Mouse (Mus musculus) limb, embryonic 14.5 days (tissue): ENCODE results near the gene BC029722. TPM values are rescaled to one million over a fixed set of nuclear protein-coding genes. Genes with fewer than 3 reads are reported as not detected.
A peak's percentile ranks its signal among the peaks of the same experiment; 100 is the strongest.

Experiments
- ATAC-seq: fragments of 200-750 bp; cut with Nextera tagmentation; 2 replicates; pipeline ENCODE4 v1.8.0; 2017; ENCODE audit warnings: low read depth, moderate number of reproducible peaks, moderate TSS enrichment; ENCODE audit not compliant: low FRiP score
- DNase-seq: peaks from one replicate; pipeline ENCODE4 v3.0.0-alpha.2; 2015; ENCODE audit warnings: low spot score
- H3K27ac ChIP-seq: fragments of 300-500 bp; sonication (generic); replicated peaks from 2 replicates; pipeline ENCODE4 v1.5.1; 2014; ENCODE audit warnings: low read depth, mild to moderate bottlenecking, low read length, moderate library complexity, mixed read lengths
- H3K27me3 ChIP-seq: fragments of 300-500 bp; sonication (generic); 2 replicates; pipeline ENCODE4 v1.6.1; 2014; ENCODE audit warnings: low read length, mixed read lengths; ENCODE audit not compliant: control insufficient read depth, insufficient read depth
- H3K36me3 ChIP-seq: fragments of 300-500 bp; sonication (generic); 2 replicates; pipeline ENCODE4 v1.6.1; 2014; ENCODE audit warnings: mild to moderate bottlenecking, low read length, moderate library complexity, mixed read lengths; ENCODE audit not compliant: control insufficient read depth, insufficient read depth
- H3K4me1 ChIP-seq: fragments of 300-500 bp; sonication (generic); 2 replicates; pipeline ENCODE4 v1.6.1; 2014; ENCODE audit warnings: antibody characterized with exemption, low read length, mixed read lengths; ENCODE audit not compliant: control insufficient read depth, insufficient read depth
- H3K4me2 ChIP-seq: fragments of 300-500 bp; sonication (generic); replicated peaks from 2 replicates; pipeline ENCODE4 v1.6.1; 2014; ENCODE audit warnings: low read depth, mild to moderate bottlenecking, low read length, moderate library complexity; ENCODE audit not compliant: severe bottlenecking
- H3K4me3 ChIP-seq: fragments of 300-500 bp; sonication (generic); replicated peaks from 2 replicates; pipeline ENCODE4 v1.5.1; 2014; ENCODE audit warnings: low read length
- H3K9ac ChIP-seq: fragments of 300-500 bp; sonication (generic); 2 replicates; pipeline ENCODE4 v1.6.1; 2014; ENCODE audit warnings: mild to moderate bottlenecking, low read depth, low read length, moderate library complexity; ENCODE audit not compliant: severe bottlenecking
- H3K9me3 ChIP-seq: fragments of 300-500 bp; sonication (generic); 2 replicates; pipeline ENCODE4 v1.6.1; 2016; ENCODE audit warnings: low read length; ENCODE audit not compliant: control insufficient read depth
- POLR2A ChIP-seq: fragments of 200-500 bp; IDR thresholded peaks from 2 replicates; pipeline ENCODE4 v1.8.0; 2012; ENCODE audit warnings: inconsistent platforms, mild to moderate bottlenecking, moderate library complexity, borderline replicate concordance; ENCODE audit not compliant: insufficient read depth, insufficient read length; ENCODE audit errors: extremely low read depth
- WGBS: fragments of 180-500 bp; shearing (Covaris S2); extraction: QIAGEN DNeasy Blood & Tissue Kit; methylation state at CpG from one replicate; pipeline ENCODE4 v1.1.7; 2014; 5-methylcytosine and 5-hydroxymethylcytosine counted together
- polyA plus RNA-seq, 2 experiments: library from polyadenylated mRNA; depleted of rRNA in 1 of 2; stranded (reverse) in 1 of 2; unstranded in 1 of 2; fragments of >200 nt; fragmentation: Nextera tagmentation in 1 of 2; extraction: Ambion mirVana in 1 of 2; gene quantifications; 2 replicates each; pipeline versions ENCODE4 v1.2.1 to v1.2.3; 2012 to 2014

BC029722 gene
- polyA plus RNA-seq, 2 experiments, result 14.1 to 20.6 TPM

- 2% methylated on average over 35 of the region's 37 CpGs for WGBS
- H3K9ac ChIP-seq, result peak overlapping the region; percentile 79
- peak; percentile 39; the same call in 1 of the 2 replicates for TF ChIP-seq POLR2A
- H3K27ac ChIP-seq, result peak overlapping the region; percentile 53
- DNase-seq (peak; percentile 95), ATAC-seq (peak; percentile 95)
- peaks cover 6% of the 10 kb centered on the region for H3K4me1 ChIP-seq
- H3K4me2 ChIP-seq, result peak overlapping the region; percentile 95
- peaks cover 45% of the 10 kb centered on the region for H3K36me3 ChIP-seq
- no peaks in the 10 kb centered on the region for H3K9me3 ChIP-seq
- H3K4me3 ChIP-seq, result peak overlapping the region; percentile 64
- no peaks in the 10 kb centered on the region for H3K27me3 ChIP-seq
These were observed 432 bp downstream of the BC029722 start for GRCm38 (mm10) chr2:155818596-155819391.

GRCm38 (mm10) chr2:155817301-155818245 is 1.7 kb downstream of the BC029722 start:
- H3K4me2 ChIP-seq, result peak overlapping the region; percentile 95
- H3K4me3 ChIP-seq, result peak overlapping the region; percentile 64; the same call in 1 of the 2 replicates
- peaks cover 6% of the 10 kb centered on the region for H3K4me1 ChIP-seq
- no peak for TF ChIP-seq POLR2A
- 72% methylated on average over 10 of the region's 10 CpGs for WGBS
- peaks cover 33% of the 10 kb centered on the region for H3K36me3 ChIP-seq
- H3K27ac ChIP-seq, result no peak overlapping the region
- no peaks in the 10 kb centered on the region for H3K27me3 ChIP-seq
- ATAC-seq (no peak), DNase-seq (no peak)
- H3K9me3 ChIP-seq, result no peaks in the 10 kb centered on the region
- peak overlapping the region; percentile 79; the same call in 1 of the 2 replicates for H3K9ac ChIP-seq

- ATAC-seq, result no peak
- H3K4me3 ChIP-seq, result no peak overlapping the region
- DNase-seq, result no peak
These were observed 3.0 kb downstream of the BC029722 start for GRCm38 (mm10) chr2:155816179-155816578.

GRCm38 (mm10) chr2:155814829-155815228 is 4.4 kb downstream of the BC029722 start:
- WGBS, result 14% methylated on average over 5 of the region's 5 CpGs
- Histone ChIP-seq H3K9ac (no peak overlapping the region), H3K27ac (no peak overlapping the region), H3K36me3 (peaks cover 6% of the 10 kb centered on the region), H3K9me3 (no peaks in the 10 kb centered on the region), H3K4me1 (peaks cover 6% of the 10 kb centered on the region), H3K27me3 (no peaks in the 10 kb centered on the region), H3K4me2 (no peak overlapping the region), H3K4me3 (no peak overlapping the region)
- no peak for TF ChIP-seq POLR2A
- no peak for ATAC-seq
- no peak for DNase-seq

More at GRCm38 (mm10) chr2:155816179-155816578, 3.0 kb downstream of the BC029722 start:
- peaks cover 6% of the 10 kb centered on the region for H3K4me1 ChIP-seq
- no peak overlapping the region for H3K4me2 ChIP-seq
- H3K27ac ChIP-seq, result no peak overlapping the region
- TF ChIP-seq POLR2A, result no peak
- WGBS, result 100% methylated on average over 1 of the region's 1 CpGs
- no peak overlapping the region for H3K9ac ChIP-seq
- H3K36me3 ChIP-seq, result peaks cover 19% of the 10 kb centered on the region
- H3K27me3 ChIP-seq, result no peaks in the 10 kb centered on the region
- no peaks in the 10 kb centered on the region for H3K9me3 ChIP-seq

GRCm38 (mm10) chr2:155812637-155813036 is 6.6 kb downstream of the BC029722 start:
- H3K4me2 ChIP-seq, result no peak overlapping the region
- TF ChIP-seq POLR2A, result no peak
- no peak overlapping the region for H3K9ac ChIP-seq
- WGBS, result 84% methylated on average over 4 of the region's 4 CpGs
- no peaks in the 10 kb centered on the region for H3K36me3 ChIP-seq
- ATAC-seq (no peak), DNase-seq (no peak)
- no peaks in the 10 kb centered on the region for H3K27me3 ChIP-seq
- no peaks in the 10 kb centered on the region; the same call in 1 of the 2 replicates for H3K4me1 ChIP-seq
- no peak overlapping the region for H3K27ac ChIP-seq
- no peaks in the 10 kb centered on the region for H3K9me3 ChIP-seq
- no peak overlapping the region for H3K4me3 ChIP-seq
